In the genomic region with DNA sequence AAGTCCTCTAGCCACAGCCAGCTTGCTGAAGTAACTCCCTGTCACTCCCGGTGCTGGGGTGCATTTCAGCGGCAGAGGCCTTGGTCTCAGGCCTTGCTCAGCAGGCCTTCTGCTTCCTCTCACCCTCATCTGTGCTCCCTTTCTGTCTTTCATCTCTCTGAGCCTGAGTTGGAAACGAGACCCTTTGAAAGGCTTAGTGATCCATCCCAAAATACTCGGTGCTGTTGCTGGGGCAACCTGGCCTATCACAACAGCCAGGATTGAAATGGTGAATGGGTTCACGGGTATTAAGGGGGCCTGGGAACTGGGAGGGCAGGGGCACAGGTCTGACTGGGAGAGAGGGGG, we compare ENCODE assay signal across 10 mouse cellular contexts. TPM values are rescaled to one million over a fixed set of nuclear protein-coding genes. Genes with fewer than 3 reads are reported as not detected.
DNase-seq lines count a peak whose midpoint lies in the region; ATAC-seq lines count a peak whose summit lies in the region.
"Had no signal": no experiment of that assay in that cellular context is flagged by ENCODE, and none has a peak within 500 bp of the region (broad histone marks: within the 10 kb centered on the region; RNA-seq: fewer than 3 reads in every experiment).

No protein-coding gene starts in this region.

- H3K9me3 ChIP-seq in lung, embryonic 15.5 days, result no peaks in the 10 kb centered on the region
- H3K9me3 ChIP-seq in hindbrain, embryonic 10.5 days, result no peaks in the 10 kb centered on the region
- H3K9me3 ChIP-seq in midbrain, embryonic 12.5 days, result no peaks in the 10 kb centered on the region

- no peak for ATAC-seq in lung, embryonic 15.5 days (ENCODE audit: borderline replicate concordance, extremely low read depth, low FRiP score, low TSS enrichment)
- ATAC-seq in midbrain, embryonic 12.5 days (ENCODE audit: low FRiP score, low read depth), result peak; percentile 61
- no peak for ATAC-seq in frontal cortex, adult (ENCODE audit: low TSS enrichment)

- H3K27me3 ChIP-seq in lung, embryonic 15.5 days, result no peaks in the 10 kb centered on the region
- peaks cover 13% of the 10 kb centered on the region; the same call in 1 of the 2 replicates for H3K27me3 ChIP-seq in hindbrain, embryonic 10.5 days (ENCODE audit: insufficient read depth, poor library complexity, severe bottlenecking)
- no peaks in the 10 kb centered on the region for H3K27me3 ChIP-seq in midbrain, embryonic 12.5 days

- no peak for DNase-seq in lung, postnatal 25 days (ENCODE audit: low spot score)
- DNase-seq in hindbrain, embryonic 10.5 days (ENCODE audit: low spot score), result peak; percentile 80
- DNase-seq in gastrocnemius, postnatal 14 days, result no peak
- DNase-seq in T-cell, adult 2 months (ENCODE audit: low spot score), result no peak
- DNase-seq: adrenal gland, postnatal 25 days; right cerebral cortex, postnatal 4 days had no signal

- no peak overlapping the region for H3K4me3 ChIP-seq in lung, embryonic 15.5 days
- peak overlapping the region; percentile 33 for H3K4me3 ChIP-seq in hindbrain, embryonic 10.5 days
- no peak overlapping the region for H3K4me3 ChIP-seq in midbrain, embryonic 12.5 days

- 38% methylated on average over 5 of the region's 5 CpGs for whole genome bisulfite sequencing in lung, embryonic 15.5 days
- 5% methylated on average over 5 of the region's 5 CpGs for WGBS in hindbrain, embryonic 10.5 days
- under 1% methylated on average over 5 of the region's 5 CpGs for WGBS in midbrain, embryonic 12.5 days

- no peaks in the 10 kb centered on the region for H3K36me3 ChIP-seq in lung, embryonic 15.5 days
- peaks cover 26% of the 10 kb centered on the region; the same call in 1 of the 2 replicates for H3K36me3 ChIP-seq in hindbrain, embryonic 10.5 days
- no peaks in the 10 kb centered on the region for H3K36me3 ChIP-seq in midbrain, embryonic 12.5 days

- no peak overlapping the region for H3K9ac ChIP-seq in lung, embryonic 15.5 days
- peak overlapping the region; percentile 26; the same call in 1 of the 2 replicates for H3K9ac ChIP-seq in midbrain, embryonic 12.5 days (replicated peaks)

- H3K4me1 ChIP-seq in lung, embryonic 15.5 days, result peaks cover 30% of the 10 kb centered on the region
- H3K4me1 ChIP-seq in hindbrain, embryonic 10.5 days (replicated peaks), result peaks cover 79% of the 10 kb centered on the region
- H3K4me1 ChIP-seq in midbrain, embryonic 12.5 days, result peaks cover 53% of the 10 kb centered on the region

- H3K27ac ChIP-seq in lung, embryonic 15.5 days, result peak overlapping the region; percentile 21; the same call in 1 of the 2 replicates
- peak overlapping the region; percentile 92 for H3K27ac ChIP-seq in hindbrain, embryonic 10.5 days
- peak overlapping the region; percentile 96 for H3K27ac ChIP-seq in midbrain, embryonic 12.5 days (replicated peaks)

- no peak overlapping the region for H3K4me2 ChIP-seq in lung, embryonic 15.5 days
- H3K4me2 ChIP-seq in midbrain, embryonic 12.5 days (replicated peaks), result peak overlapping the region; percentile 44

- intact Hi-C loops in gastrocnemius, postnatal 14 days (cut with DNase I; ENCODE audit: low total_unique reads), result loop anchor here (5.0 to 10.0 kb wide), 2 partner anchors 46 to 104 kb away; a partner anchor contains a TSS

RNA-seq across cellular contexts. Expression of a gene that starts 41.1 kb away (rescaled TPM):
- 24.9 and 29.7 TPM in 2 replicates for polyA plus RNA-seq in lung, embryonic 15.5 days (2015; fragmentation: Nextera tagmentation; extraction: Ambion mirVana)
- 202 and 281 TPM in 2 replicates for polyA plus RNA-seq in hindbrain, embryonic 10.5 days (2016; fragmentation: Nextera tagmentation; extraction: Ambion mirVana)
- 142 and 172 TPM in 2 replicates for polyA plus RNA-seq in midbrain, embryonic 12.5 days (2016; fragmentation: Nextera tagmentation; extraction: Ambion mirVana)
- 10 to 100 TPM; 26.9 to 29.6 TPM for total RNA-seq in gastrocnemius, postnatal 14 days (2021)
- total RNA-seq: MEL had no signal

Comparison
In these comparisons a context has a peak if more than half of its experiments do, and no peak if none do; other contexts are left out.
1. H3K27ac ChIP-seq: peak in every context shown above with its lines; median percentile 96 in midbrain, embryonic 12.5 days; 92 in hindbrain, embryonic 10.5 days; 21 in lung, embryonic 15.5 days.